Mouse (Mus musculus): ENCODE results near the gene Zfand3. TPM values are rescaled to one million over a fixed set of nuclear protein-coding genes. Genes with fewer than 3 reads are reported as not detected.

Gene Zfand3
- total and polyA plus RNA-seq, 3 experiments = 23.2 to 44.0 (median 23.5) TPM

DNA sequence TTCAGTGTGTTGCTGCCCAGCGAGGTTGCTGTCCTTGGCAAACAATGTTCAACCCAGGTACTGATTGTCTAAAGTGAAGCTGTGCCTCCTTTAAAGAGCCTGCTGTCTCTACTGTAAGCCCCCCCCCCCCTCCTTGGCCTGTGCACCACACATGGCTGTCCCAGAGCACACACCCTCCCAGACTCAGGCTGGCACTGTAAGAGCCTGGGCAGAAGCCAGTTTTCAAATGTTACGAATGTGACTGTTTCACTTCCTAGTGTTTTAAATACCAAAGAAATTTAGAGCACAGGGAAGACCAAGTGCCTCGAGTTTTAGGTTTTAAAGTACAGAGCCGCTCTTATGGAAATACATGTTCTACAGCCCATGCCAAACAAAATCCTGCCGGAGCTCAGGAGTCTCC lies 234.9 kb downstream of the Zfand3 start:
- TF ChIP-seq JUND (conservative IDR thresholded peaks at IDR 0.05; ENCODE audit: low read depth, low read length) (no peak), BHLHE40 (IDR thresholded peaks at IDR 0.05; ENCODE audit: low read depth, low read length) (no peak), NRF1 (IDR thresholded peaks at IDR 0.05; ENCODE audit: low read depth, low read length) (no peak), USF1 (IDR thresholded peaks at IDR 0.05; ENCODE audit: low read depth, low read length) (no peak), E2F4 (IDR thresholded peaks at IDR 0.05; ENCODE audit: insufficient replicate concordance, low read depth, low read length) (no peak), EP300 (IDR thresholded peaks at IDR 0.05; ENCODE audit: low read length) (no peak), ELF1 (IDR thresholded peaks at IDR 0.05; ENCODE audit: low read depth, low read length) (no peak), KAT2A (IDR thresholded peaks at IDR 0.05; ENCODE audit: insufficient replicate concordance, low read length) (no peak), GABPA (IDR thresholded peaks at IDR 0.05; ENCODE audit: insufficient replicate concordance, low read depth, low read length) (no peak), USF2 (conservative IDR thresholded peaks at IDR 0.05; ENCODE audit: low read depth, low read length) (no peak), MXI1 (IDR thresholded peaks at IDR 0.05; ENCODE audit: low read depth, low read length) (no peak), PAX5 (IDR thresholded peaks at IDR 0.05; ENCODE audit: low read length) (no peak), MAX (IDR thresholded peaks at IDR 0.05; ENCODE audit: low read length) (no peak), ZKSCAN1 (IDR thresholded peaks at IDR 0.05; ENCODE audit: borderline replicate concordance, low read depth, low read length) (no peak), RCOR1 (conservative IDR thresholded peaks at IDR 0.05; ENCODE audit: low read depth, low read length) (no peak)
- in situ Hi-C loops (cut with MboI; ENCODE audit: low pct_ligation_motif_present, low pct_unique_long_range_greater_than_20kb, low sequenced_read_pairs) (loop anchor here (25.0 kb wide), 1 partner anchor 198 kb away; no protein-coding TSS in a partner anchor), dilution Hi-C loops (cut with MboI; ENCODE audit: extremely low pct_ligation_motif_present, extremely low pct_unique_long_range_greater_than_20kb, low sequenced_read_pairs) (no loop called here)
- Histone ChIP-seq H3K79me2 (replicated peaks; ENCODE audit: control insufficient read depth, extremely low read depth, insufficient read depth, poor library complexity, severe bottlenecking) (no peaks in the 10 kb centered on the region), H3K9ac (ENCODE audit: insufficient read depth, low read depth) (no peak overlapping the region), H3K27me3 (replicated peaks) (no peaks in the 10 kb centered on the region), H3K27ac (ENCODE audit: insufficient read depth, low read depth) (no peak overlapping the region), H3K4me2 (ENCODE audit: insufficient read depth, low read depth, poor library complexity, severe bottlenecking) (no peak overlapping the region), H3K4me1 (ENCODE audit: control insufficient read depth in 1 of 2, insufficient read depth in 2 of 2) (peaks cover 0 to 14% of the 10 kb centered on the region in 2 experiments; a peak in 2 of 4 replicates), H3K36me3 (replicated peaks in 1 of 2; ENCODE audit: control insufficient read depth in 1 of 2, insufficient read depth in 1 of 2, low read length in 1 of 2) (peaks cover 0 to 28% of the 10 kb centered on the region in 2 experiments), H3K9me3 (replicated peaks; ENCODE audit: low read length) (no peaks in the 10 kb centered on the region), H3K4me3 (replicated peaks in 1 of 3; ENCODE audit: low read depth in 2 of 3, low read length in 2 of 3, poor library complexity in 1 of 3) (no peak overlapping the region)
- DNase-seq (ENCODE audit: extremely low read depth) = no peak

DNA sequence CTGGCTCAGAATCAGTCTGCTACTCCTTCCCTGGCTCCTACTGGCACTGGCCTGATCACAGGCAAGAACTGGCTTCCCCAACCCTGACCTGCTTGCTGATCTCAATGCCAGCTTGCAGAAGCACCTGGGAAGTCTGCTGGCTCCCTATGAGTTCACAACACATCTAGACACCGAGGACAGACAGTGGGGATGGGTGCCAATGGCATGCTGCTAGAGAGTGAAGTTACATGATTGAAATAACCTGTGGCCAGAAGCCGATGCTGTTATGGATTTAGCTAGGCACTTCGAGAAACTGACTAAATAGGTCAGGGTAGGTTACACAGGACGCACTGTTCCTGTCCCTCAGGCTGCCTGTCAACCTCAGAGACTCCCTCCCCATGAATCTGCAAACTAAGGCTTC lies 236.1 kb downstream of the Zfand3 start:
- TF ChIP-seq PAX5 (IDR thresholded peaks at IDR 0.05; ENCODE audit: low read length) (no peak), IRF4 (IDR thresholded peaks at IDR 0.05; ENCODE audit: low read depth, low read length) (no peak), SIN3A (IDR thresholded peaks at IDR 0.05; ENCODE audit: low read length) (no peak), MXI1 (IDR thresholded peaks at IDR 0.05; ENCODE audit: low read depth, low read length) (no peak), NRF1 (IDR thresholded peaks at IDR 0.05; ENCODE audit: low read depth, low read length) (no peak), USF2 (conservative IDR thresholded peaks at IDR 0.05; ENCODE audit: low read depth, low read length) (no peak), KAT2A (IDR thresholded peaks at IDR 0.05; ENCODE audit: insufficient replicate concordance, low read length) (no peak), RCOR1 (conservative IDR thresholded peaks at IDR 0.05; ENCODE audit: low read depth, low read length) (no peak), CHD1 (IDR thresholded peaks at IDR 0.05; ENCODE audit: low read depth, low read length) (no peak), ZC3H11A (IDR thresholded peaks at IDR 0.05; ENCODE audit: low read depth, low read length) (no peak), ZNF384 (IDR thresholded peaks at IDR 0.05; ENCODE audit: low read depth, low read length) (no peak)
- peaks cover 0 to 14% of the 10 kb centered on the region in 2 experiments; a peak in 2 of 4 replicates for H3K4me1 ChIP-seq (ENCODE audit: control insufficient read depth in 1 of 2, insufficient read depth in 2 of 2)
- H3K4me3 ChIP-seq (replicated peaks in 1 of 3; ENCODE audit: low read depth in 2 of 3, low read length in 2 of 3, poor library complexity in 1 of 3) = no peak overlapping the region
- dilution Hi-C loops (cut with MboI; ENCODE audit: extremely low pct_ligation_motif_present, extremely low pct_unique_long_range_greater_than_20kb, low sequenced_read_pairs) (no loop called here), in situ Hi-C loops (cut with MboI; ENCODE audit: low pct_ligation_motif_present, low pct_unique_long_range_greater_than_20kb, low sequenced_read_pairs) (loop anchor here (25.0 kb wide), 1 partner anchor 197 kb away; no protein-coding TSS in a partner anchor)
- no peak overlapping the region for H3K9ac ChIP-seq (ENCODE audit: insufficient read depth, low read depth)
- no peak overlapping the region for H3K4me2 ChIP-seq (ENCODE audit: insufficient read depth, low read depth, poor library complexity, severe bottlenecking)
- H3K27me3 ChIP-seq (replicated peaks) = no peaks in the 10 kb centered on the region
- no peak for DNase-seq (ENCODE audit: extremely low read depth)
- H3K27ac ChIP-seq (ENCODE audit: insufficient read depth, low read depth) = no peak overlapping the region
- H3K79me2 ChIP-seq (replicated peaks; ENCODE audit: control insufficient read depth, extremely low read depth, insufficient read depth, poor library complexity, severe bottlenecking) = no peaks in the 10 kb centered on the region
- H3K36me3 ChIP-seq (replicated peaks in 1 of 2; ENCODE audit: control insufficient read depth in 1 of 2, insufficient read depth in 1 of 2, low read length in 1 of 2) = peaks cover 0 to 27% of the 10 kb centered on the region in 2 experiments
- no peaks in the 10 kb centered on the region for H3K9me3 ChIP-seq (replicated peaks; ENCODE audit: low read length)
